Mouse (Mus musculus) spleen, embryonic (tissue): Measurements from ENCODE around the gene Csf2rb.
"Not testable (repeated sequence)": the region's sequence is repeated elsewhere in the genome, so short reads cannot be mapped to it uniquely, and the experiment has no call there.

ENCODE experiments used
- CTCF ChIA-PET: fragments of 350-600 bp; sonication (Branson Sonifier 250); formaldehyde crosslinking; loops from one replicate; lab custom pipeline; 2022; lab: Charles Lee

Gene Csf2rb

DNA sequence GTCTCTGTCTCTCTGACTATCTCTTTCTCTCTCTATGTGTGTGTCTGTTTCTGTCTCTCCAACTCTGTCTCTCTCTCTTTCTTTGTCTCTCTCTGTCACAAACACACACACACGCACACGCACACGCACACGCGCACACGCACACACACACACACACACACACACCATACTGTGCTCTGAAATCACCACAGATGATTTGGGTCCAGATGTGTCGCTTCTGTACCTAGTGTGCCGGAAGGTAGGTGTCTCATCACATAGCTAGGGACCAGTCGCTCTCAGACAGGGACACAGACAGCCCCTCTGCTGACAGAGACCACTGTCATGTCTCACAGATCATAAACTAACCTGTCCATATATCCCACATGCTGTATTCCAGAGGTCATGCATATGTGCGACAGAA is 1.2 kb downstream of the Csf2rb start:
- CTCF ChIA-PET, result no interaction called here

DNA sequence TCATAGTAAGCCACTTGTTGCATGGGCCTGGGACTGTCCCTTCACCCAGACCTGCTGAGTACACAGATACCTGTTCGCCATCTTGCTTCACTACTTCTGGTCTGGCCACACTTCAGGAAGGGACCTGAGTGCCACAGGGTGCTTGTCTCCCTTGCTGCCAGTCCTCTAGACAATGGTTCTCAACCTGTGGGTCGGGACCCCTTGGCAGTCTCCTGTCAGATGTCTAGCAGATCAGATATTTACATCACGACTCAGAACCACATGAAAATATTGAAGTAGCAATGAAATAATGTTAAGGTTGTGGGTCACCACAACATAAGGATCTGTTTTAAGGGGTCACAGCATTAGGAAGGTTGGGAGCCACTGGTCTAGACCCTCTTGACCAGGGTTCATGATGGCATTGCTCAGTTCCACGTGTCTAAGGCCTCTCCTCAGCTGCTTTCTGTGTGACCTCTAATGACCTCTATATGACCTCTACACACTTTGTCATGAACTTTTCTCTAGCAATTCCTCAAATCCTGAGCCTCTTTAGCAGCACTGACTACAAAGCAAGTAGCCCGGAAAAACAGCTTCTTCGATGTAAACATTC is 2.3 kb downstream of the Csf2rb start:
- CTCF ChIA-PET, result not testable (repeated sequence)

GRCm38 (mm10) chr15:78328520-78329097 is 3.1 kb downstream of the Csf2rb start:
- CTCF ChIA-PET, result no interaction called here

- CTCF ChIA-PET, result not testable (repeated sequence)
Measured at GRCm38 (mm10) chr15:78329972-78330371, 4.4 kb downstream of the Csf2rb start.

DNA sequence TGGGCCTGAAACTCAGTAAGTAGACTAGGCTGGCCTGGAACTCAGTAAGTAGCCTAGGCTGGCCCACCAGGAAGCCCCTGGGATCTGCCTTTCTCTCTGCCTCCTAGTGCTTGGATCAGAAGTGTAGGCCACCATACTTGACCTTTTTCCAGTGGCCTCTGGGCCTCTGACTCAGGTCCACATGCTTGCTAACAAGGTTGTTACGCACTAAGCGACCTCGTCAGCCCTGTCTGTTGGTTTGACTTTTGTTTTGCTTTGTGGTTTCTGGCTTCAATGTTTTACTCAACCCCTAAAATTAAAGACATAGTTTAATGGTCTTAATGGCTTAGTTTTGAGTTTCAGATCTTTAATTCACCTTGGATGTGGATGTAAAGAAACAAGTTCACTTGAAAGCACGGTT is 5.2 kb downstream of the Csf2rb start:
- CTCF ChIA-PET, result interaction anchor here (0.7 kb wide), 1 partner anchor 10 kb away, joined by 4 read pairs; no protein-coding TSS in a partner anchor

DNA sequence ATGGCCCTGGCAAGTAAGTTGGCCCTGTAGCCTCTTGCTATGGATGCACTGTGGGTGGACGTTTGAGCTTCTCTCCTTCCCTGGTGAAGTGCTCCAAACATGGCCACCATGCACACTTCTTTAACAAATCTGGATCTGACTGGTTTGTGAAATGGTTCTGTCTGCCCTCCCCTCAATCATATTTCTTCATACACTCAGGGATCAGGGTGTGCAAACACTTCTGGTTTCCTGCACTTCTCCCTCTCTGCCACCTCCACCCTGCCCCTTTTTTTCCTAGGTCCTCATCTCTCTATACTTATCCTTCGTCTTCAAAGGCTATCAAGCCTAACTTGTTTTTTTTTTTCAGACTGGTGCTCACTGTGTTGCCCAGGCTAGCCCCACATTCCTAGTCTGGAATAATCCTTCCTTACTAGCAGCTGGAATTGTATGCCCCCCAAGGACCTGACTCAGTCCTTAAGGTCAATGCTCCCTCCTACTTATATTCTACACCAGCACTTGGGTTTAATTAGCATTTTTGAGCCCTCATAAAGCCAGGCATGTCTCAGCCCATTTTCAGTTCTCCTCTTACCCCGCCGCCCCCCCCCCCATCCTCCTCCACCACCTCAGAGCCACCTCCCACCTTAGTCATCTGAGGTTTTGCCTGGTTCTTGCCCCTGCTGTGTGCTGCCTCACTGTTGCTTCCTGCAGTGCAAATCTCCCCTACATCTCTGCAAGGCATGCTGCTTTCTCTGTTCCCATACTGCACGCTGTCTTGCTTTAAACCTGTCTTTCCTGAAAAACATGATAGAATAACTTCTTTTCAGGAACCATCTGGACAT is 6.2 kb downstream of the Csf2rb start:
- CTCF ChIA-PET, result interaction anchor here (0.7 kb wide), 1 partner anchor 9 kb away, joined by 4 read pairs; no protein-coding TSS in a partner anchor

DNA sequence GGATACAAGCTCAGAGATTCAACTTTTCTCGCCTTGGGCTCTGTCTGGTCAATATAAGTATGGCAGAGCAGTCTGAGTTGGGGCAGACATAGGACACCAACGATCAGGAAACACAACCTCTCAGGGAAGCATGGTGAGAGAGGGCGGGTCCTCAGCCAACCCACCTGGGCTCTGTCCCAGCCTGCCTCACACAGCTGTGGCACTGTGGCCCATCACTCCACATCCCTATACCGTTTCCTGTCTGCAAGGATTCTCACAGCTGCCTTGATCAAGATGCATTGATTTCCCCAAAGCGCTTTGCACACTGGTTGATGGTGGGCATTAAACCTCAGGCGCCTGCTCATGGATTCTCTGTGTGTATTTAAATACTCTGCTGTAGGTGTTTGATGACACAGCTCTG is 7.4 kb downstream of the Csf2rb start:
- CTCF ChIA-PET, result no interaction called here

DNA sequence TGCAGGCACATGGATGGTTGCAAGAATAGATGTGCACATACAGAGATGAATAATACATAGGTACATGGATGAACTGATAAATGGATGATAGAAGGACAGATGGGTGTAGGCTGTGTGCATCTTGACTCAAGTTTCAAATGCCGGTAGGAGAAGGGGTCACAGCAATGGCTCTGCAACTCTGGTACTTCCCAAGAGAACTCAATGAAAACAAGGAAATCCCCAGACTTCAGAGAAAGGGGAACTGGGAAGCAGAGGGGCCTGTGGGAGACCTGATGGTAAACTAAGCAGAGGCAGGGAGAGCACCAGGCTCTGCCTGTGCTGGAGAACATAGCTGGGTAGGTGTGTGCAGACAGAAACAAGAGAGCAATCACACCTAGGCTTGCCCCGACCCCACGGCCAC is 8.8 kb downstream of the Csf2rb start:
- CTCF ChIA-PET, result no interaction called here

DNA sequence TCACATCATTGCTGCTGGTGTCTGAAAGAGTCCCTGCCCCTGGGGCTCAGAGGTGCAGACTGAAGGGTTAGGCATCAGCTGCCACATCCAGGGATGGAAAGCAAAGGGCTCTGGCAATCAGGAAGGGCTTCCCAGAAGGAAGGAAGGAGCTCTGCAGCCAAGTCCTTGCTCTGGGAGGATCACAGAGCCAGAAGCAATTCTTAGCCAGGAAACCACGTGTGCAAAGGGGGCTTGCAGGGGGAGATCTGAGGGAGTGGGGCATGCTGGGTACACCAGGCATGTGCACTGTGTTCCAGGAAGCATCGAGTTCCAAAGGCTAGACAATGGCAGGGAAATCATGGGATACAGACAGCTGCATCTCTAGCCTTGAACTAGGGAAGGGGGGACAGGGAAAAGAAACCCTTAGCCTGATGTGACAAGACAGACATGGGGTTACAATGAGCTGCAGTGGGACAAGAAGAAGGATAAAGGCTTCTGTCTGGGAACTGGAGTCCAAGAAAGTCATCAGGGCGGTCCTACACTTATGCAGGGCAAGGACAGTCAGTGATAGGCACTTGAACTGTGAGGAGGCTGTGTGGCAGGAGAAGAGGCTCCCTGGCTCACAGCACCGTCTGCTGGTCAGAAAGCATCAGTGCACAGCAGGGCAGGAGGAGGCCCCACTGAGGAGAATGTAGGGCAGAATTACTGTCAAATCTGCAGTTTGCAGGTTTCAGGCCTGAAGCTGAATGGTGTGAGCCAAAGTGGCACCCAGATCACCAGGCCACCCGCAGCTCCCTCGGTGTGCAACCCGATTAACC is 14.3 kb downstream of the Csf2rb start:
- CTCF ChIA-PET, result interaction anchor here (0.6 to 0.7 kb wide), 2 partner anchors 9 to 89 kb away, joined by 3 to 4 read pairs; no protein-coding TSS in a partner anchor

DNA sequence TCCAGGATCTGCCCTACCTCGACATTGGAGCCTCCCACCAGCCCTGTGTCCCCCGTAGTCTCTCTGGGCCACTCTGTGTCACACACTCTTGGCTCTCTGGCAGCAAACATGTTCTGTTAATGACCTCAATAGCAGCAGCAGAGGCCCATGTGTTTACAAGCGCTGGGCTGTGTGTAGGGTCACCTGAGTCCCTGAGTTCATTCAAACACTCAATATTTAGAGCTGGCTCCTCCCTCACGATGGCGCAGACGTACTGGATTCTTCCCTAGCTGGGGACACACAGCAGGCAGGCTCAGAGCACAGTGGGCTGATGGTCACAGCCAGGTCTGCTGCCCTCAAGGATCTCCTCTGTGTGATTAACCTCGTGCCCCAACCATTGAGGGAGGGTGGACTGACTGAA is 15.4 kb downstream of the Csf2rb start:
- CTCF ChIA-PET, result not testable (repeated sequence)

- CTCF ChIA-PET, result no interaction called here
Measured at GRCm38 (mm10) chr15:78343683-78344082, 18.1 kb downstream of the Csf2rb start.

GRCm38 (mm10) chr15:78344567-78344966 is 19.0 kb downstream of the Csf2rb start:
- CTCF ChIA-PET, result interaction anchor here (0.7 kb wide), 1 partner anchor 11 kb away, joined by 4 read pairs; no protein-coding TSS in a partner anchor

DNA sequence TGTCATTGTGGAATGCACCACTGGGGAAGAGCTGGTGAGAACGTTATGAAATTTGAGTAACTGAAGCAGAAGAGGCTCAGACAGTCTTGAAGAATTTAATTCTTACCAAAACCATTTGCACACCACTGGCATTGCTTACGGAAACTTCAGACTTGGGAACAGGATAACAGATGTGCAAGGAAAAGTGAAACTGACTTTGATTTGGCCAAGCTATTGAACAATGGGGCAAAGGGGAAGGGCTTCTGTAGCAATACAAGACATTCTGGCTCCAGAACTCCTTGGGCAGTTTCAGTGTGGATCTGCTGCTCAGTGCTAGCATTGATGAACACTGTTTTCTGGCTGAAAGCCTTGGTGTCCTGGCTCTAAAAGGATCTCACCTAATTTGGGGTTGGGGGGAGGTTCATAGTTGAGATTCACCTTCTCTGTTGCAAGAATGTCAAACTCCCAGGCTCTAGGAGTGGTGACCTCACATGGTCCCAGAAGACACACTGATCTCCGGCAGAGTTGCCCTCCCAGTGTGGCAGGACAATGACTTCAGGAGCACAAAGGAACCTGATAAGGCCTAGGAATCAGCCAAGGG is 26.1 kb downstream of the Csf2rb start:
- CTCF ChIA-PET, result no interaction called here

DNA sequence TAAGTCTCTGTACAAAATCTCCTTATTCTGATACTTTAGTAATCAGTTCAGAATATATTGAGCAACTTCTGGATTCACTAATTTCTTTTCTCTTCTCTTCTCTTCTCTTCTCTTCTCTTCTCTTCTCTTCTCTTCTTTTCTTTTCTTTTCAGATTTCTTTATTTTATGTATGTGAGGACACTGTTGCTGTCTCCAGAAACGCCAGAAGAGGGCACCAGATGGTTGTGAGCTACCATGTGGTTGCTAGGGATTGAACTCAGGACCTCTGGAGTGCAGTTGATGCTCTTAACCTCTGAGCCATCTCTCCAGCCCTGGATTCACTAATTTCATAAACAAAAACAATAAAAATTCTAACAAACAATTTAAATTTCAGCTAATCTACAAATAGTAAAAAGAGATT is 29.4 kb downstream of the Csf2rb start:
- CTCF ChIA-PET, result interaction anchor here (0.9 to 1.2 kb wide), 2 partner anchors 10 to 13 kb away, joined by 4 read pairs; no protein-coding TSS in a partner anchor

GRCm38 (mm10) chr15:78355548-78355947 is 30.0 kb downstream of the Csf2rb start:
- CTCF ChIA-PET, result interaction anchor here (0.6 to 1.2 kb wide), 3 partner anchors 11 to 514 kb away, joined by 3 to 4 read pairs (median 4); no protein-coding TSS in a partner anchor

- CTCF ChIA-PET, result interaction anchor here (0.7 kb wide), 1 partner anchor 145 kb away, joined by 7 read pairs; no protein-coding TSS in a partner anchor
Measured at GRCm38 (mm10) chr15:78365916-78366315, 40.4 kb downstream of the Csf2rb start.

GRCm38 (mm10) chr15:78366875-78367274 is 41.3 kb downstream of the Csf2rb start:
- CTCF ChIA-PET, result no interaction called here

DNA sequence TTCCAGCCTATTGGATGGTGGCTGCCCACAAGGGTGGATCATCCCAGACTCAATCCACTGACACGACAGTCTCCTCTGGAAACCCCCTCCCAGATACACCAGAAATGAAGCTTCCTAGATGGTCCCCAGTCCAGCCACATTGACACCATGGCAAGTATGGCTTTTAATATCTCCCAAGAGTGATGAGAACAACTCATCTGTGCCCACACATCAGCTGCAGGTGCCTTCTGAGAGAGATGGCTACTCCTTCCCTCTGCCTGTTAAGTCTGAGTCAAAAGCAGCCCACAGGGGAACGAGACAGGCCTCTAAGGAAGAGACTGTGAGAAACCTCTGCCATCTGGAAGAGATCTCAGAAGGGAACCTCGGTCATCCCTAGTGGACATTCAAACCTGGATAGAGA is 42.3 kb downstream of the Csf2rb start:
- CTCF ChIA-PET, result interaction anchor here (1.1 to 1.4 kb wide), 2 partner anchors 13 to 189 kb away, joined by 4 to 5 read pairs; no protein-coding TSS in a partner anchor

DNA sequence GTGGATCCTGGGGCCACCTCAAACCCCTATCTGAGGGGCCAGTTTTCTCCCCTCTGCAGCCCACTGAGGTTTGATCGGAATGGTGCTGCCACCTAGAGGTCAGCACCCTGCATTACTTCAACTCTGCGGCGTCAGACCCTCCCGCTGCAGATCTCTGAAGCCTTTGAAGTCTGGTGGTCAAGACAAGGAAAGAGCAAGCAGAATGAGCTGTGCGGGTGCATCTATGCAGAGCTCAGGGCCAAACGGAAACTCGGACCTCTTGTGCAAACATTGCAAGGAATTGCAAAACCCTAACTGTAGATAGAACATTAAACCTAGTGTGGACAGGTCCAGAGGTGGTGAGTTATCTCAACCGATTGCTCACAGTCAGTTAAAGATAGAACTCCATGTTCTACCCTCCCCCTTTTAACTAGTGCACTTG is 43.4 kb downstream of the Csf2rb start:
- CTCF ChIA-PET, result interaction anchor here (0.6 to 1.4 kb wide), 6 partner anchors 14 to 193 kb away, joined by 3 to 5 read pairs (median 4); no protein-coding TSS in a partner anchor

- CTCF ChIA-PET, result interaction anchor here (1.0 kb wide), 1 partner anchor 112 kb away, joined by 3 read pairs; no protein-coding TSS in a partner anchor
Measured at GRCm38 (mm10) chr15:78369641-78370040, 44.1 kb downstream of the Csf2rb start.

DNA sequence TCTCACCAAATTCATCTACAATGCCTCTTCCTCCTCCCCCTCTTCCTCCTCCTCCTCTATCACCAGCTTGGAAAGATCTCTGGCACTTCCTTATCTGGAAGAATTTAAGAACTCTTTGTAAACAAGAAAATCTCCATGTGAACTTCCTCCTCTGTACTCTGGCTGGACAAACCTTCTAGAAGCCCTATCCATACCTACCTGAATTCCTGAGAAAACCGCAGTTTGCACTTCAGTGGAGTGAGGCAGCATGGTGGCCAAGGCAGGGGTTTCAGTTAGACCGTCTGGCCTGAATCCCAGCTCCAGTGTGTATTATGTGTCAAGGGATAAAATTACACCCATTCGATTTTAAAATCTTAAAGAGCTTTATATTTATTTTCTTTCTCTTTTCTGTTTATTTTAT is 47.2 kb downstream of the Csf2rb start:
- CTCF ChIA-PET, result no interaction called here
